Mouse (Mus musculus): ENCODE measurements around the gene Rpp25l. TPM values are rescaled to one million over a fixed set of nuclear protein-coding genes. Genes with fewer than 3 reads are reported as not detected.

The Rpp25l gene
- polyA plus RNA-seq (2012; rRNA removed), result 65.6 and 76.5 TPM in 2 replicates

DNA sequence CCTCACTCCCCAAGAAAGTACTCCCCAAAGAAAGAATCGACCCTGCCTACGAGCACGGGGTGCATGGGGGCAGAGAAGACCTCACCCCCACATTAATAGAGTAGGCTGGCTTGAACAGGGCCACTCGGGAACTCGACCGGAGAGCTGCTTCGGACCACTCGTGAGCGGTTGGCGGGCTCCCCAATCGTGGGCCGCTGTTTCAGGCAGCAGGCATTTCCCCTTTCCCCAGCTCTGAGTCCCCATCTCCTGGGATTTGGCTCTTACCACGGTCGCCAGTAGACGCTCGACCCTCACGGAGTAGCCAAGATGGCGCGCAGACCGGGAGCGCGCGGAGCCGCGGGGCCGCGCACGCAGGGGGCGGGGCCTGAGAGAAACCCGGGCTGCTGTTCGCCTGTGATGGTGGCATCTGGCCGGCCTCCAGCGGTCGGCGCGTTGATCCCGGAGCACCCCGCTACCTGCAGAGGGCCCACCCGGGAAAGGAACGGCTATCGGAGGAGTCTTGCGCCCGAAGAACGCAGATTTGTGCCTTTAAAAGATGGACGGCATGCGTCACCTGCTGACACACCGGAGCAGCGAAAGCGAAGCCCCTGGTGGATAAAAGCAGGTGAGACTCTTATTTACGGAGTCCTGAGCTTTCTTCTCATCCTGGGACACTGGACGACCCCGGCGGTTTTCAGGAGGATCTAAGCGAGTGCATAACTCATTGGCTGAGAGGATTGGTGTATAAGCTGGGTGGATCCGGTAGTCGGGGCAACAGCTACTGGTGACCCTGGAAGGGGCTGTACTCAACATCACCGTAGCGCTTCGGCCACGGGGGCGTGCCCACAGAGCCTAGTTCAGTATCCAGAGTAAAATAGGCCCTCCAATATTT, at the start of gene Rpp25l:
Gene Rpp25l (minus strand): TSS at position 338 of the 871 bp plus-strand sequence.

GRCm38 (mm10) chr4:41755338-41756305, 42.3 kb upstream of the Rpp25l start, which contains the start of gene Sigmar1:
TSS of gene Sigmar1 (minus strand) at chr4:41756157.

DNA sequence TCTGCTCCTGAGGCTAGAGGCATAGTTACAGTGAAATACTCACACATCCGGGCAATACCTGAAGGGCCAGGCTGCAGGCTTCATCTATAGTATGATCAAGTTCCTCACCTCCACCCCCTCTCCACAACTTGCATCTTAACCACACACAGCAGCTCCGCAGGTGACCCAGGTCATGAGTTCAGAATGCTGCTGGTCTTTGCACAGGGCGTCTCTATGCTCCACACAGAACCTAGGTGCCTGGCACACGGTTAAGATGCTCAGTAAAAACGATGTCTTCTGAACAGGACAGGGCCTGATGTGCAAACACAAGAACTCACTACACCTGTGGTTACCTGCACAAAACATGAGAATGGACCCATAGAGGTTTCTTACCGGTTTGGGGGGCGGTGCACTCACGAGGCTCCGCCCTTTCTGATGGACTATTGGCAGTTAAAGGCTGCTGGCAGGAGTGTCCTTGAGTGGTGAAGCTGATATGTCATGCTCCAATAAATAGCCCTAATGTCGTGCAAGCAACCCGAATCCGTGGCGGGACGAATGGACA, 41.5 kb upstream of the Rpp25l start, which contains the start of gene Galt:
Gene Galt (plus strand): TSS at position 432 of the 541 bp plus-strand sequence.

DNA sequence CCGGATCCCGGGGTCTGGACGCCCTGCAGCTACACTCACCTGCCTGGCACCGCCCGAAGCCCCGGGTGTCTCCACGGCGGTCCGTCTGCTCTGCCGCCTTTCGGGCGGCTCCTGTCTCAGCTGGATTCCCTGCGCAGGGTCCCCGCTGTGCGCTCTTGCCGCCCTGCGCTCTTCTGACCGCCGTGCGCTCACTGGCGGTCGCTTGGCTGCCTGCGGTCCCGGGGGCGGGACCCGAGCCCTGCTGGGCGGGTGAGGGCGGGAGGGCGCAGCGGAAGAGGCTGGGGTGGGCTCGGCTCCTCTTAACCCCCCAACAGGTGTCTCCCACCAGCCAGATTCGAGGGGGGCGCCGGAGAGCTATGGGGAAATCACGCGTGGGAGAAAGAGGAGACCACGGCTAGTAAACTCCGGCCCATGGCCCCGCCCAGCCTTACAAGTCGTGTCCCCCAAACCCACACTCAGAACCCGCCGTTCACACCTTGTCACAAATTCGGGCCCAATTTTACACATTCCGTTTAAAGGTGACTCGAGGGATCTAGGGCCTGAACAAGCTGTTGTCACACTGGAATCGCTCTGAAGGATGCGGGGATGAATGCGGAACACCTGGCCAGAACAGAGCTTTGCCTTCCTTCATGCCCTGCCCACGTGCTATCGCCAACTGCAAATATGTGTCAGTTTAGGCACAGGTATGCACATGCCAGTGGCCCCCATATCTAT, 17.9 kb upstream of the Rpp25l start, which contains the start of gene Arid3c:
Gene Arid3c (minus strand): TSS at position 91 of the 714 bp plus-strand sequence.

DNA sequence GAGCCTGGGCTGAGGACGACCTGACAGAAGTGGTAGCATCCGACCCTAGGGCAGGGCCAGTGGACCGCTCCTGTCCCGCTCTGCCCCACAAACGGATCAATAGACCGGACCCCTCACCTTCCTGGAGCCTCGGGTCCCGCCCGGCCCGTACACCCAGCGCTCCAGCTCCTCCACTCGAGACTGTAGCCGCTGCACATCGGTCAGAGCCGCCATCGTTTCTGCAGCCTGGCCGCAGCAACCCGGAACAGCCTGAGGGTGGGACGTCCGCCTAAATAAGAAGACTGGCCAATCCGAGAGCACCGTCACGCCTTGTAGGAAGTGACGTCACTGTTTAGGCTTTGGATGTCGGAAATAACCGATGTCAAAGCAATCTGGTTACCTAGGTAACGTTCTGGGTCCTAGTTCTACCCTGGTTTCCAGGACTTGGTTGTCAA, 9.6 kb upstream of the Rpp25l start, which contains the start of gene Dctn3:
Gene Dctn3 (minus strand): TSS at position 253 of the 434 bp plus-strand sequence.

DNA sequence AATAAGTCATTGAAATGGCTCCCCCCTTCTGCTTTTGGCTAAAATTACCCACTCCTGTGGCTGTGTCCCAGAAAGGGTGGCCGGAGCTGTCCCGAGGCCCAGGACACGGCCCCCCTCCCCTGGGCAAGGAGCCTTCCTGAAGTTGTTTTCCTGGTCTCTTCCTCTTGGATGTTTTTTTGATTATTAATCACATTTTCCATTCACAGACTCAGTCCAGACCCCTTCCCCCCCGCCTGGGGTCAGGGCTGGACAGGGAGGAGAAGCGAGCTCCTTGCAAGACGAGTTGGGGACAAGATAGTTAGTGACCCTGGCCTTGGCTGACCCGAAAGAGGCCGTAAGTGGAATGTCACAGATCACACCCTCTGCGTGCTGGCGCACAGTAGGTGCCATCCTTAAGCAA, 13.6 kb downstream of the Rpp25l start, which contains the start of gene Il11ra1:
Gene Il11ra1 (plus strand): TSS at position 207 of the 400 bp plus-strand sequence.

DNA sequence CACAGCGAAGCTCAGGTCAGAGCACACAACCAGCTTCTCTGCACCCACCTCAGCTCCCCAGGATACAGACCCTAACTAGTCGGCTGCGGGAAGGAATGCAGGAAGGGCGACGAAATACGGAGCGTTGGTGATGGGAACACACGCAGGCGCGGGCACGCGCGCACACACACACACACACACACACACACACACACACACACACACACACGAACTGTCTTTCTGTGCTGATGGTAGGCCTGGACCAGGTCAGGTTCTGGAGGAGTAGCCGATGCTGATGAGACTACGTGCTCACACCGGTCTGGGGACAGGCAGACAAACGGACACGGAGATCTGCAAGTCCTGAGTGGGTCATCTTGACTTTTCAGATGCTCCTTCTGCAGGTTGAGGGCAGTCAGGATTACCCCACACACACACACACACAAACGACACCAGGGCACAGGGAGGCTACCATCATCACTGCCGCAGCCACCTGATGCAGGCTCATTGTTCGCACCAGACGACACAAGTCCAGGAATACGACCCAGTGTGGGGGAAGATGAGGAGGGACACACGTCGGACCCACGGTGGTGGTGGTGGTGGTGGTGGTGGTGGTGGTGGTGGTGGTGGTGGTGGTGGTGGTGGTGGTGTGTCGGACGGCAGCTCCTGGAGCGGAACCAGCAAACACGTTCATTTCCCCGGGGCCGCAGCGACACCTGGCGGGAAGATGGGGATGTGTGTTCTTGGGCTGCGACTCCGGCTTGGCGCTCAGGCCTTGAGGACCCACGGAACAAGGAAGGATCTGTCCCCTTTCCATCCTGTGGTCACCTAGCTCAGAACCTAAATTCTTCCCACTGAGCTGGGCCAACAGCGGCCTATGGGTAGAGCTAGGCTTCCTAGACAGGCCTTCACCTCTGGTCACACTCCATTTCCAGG, 16.1 kb downstream of the Rpp25l start, which contains the start of gene Cntfr:
Gene Cntfr (minus strand): TSS at position 160 of the 912 bp plus-strand sequence.

Other genes with a start within 250 kb of the Rpp25l start
- gene Kif24, start 248.6 kb downstream of the Rpp25l start, polyA plus RNA-seq (2012; rRNA removed), result 1.7 and 2.6 TPM in 2 replicates
- 10.4 and 11.9 TPM in 2 replicates for gene Nudt2, start 248.4 kb downstream of the Rpp25l start, polyA plus RNA-seq (2012; rRNA removed)
- 8.8 and 9.1 TPM in 2 replicates for gene AI464131, start 210.5 kb downstream of the Rpp25l start, polyA plus RNA-seq (2012; rRNA removed)
- gene 1110017D15Rik, start 196.2 kb downstream of the Rpp25l start, polyA plus RNA-seq (2012; rRNA removed), result 36.8 and 36.9 TPM in 2 replicates
- 39.7 and 44.1 TPM in 2 replicates for gene Fam219a, start 144.0 kb downstream of the Rpp25l start, polyA plus RNA-seq (2012; rRNA removed)
- gene Dnaic1, start 143.8 kb downstream of the Rpp25l start, polyA plus RNA-seq (2012; rRNA removed), result 7.8 and 7.9 TPM in 2 replicates
- 37.4 and 45.6 TPM in 2 replicates for gene Enho, start 73.2 kb downstream of the Rpp25l start, polyA plus RNA-seq (2012; rRNA removed)
- gene Cntfr, start 16.4 kb downstream of the Rpp25l start, polyA plus RNA-seq (2012; rRNA removed), result 21.2 and 25.5 TPM in 2 replicates
- gene Il11ra1, start 13.5 kb downstream of the Rpp25l start, polyA plus RNA-seq (2012; rRNA removed), result 162 and 259 TPM in 2 replicates
- 61.0 and 63.4 TPM in 2 replicates for gene Dctn3, start 9.6 kb upstream of the Rpp25l start, polyA plus RNA-seq (2012; rRNA removed)
- 0.09 TPM in 1 of 2 replicates, not detected in the other for gene Arid3c, start 17.6 kb upstream of the Rpp25l start, polyA plus RNA-seq (2012; rRNA removed)
- gene Galt, start 41.7 kb upstream of the Rpp25l start, polyA plus RNA-seq (2012; rRNA removed), result 85.7 and 104 TPM in 2 replicates
- gene Sigmar1, start 42.6 kb upstream of the Rpp25l start, polyA plus RNA-seq (2012; rRNA removed), result 128 and 145 TPM in 2 replicates
- gene Ccl27a, start 60.7 kb upstream of the Rpp25l start, polyA plus RNA-seq (2012; rRNA removed), result 54.6 and 69.8 TPM in 2 replicates
- gene Gm21541, start 190.1 kb upstream of the Rpp25l start, polyA plus RNA-seq (2012; rRNA removed), result 1.9 and 12.9 TPM in 2 replicates
- 3.1 and 5.0 TPM in 2 replicates for gene Gm20878, start 228.0 kb upstream of the Rpp25l start, polyA plus RNA-seq (2012; rRNA removed)